Mouse (Mus musculus) heart, adult 2 months (tissue): ENCODE results near the gene Pet117.

Source experiments
- CTCF ChIP-seq: fragments of 200-600 bp; IDR thresholded peaks from 2 replicates; pipeline ENCODE4 v1.8.1; 2022; ENCODE audit warnings: antibody characterized with exemption, mild to moderate bottlenecking, moderate library complexity
- POLR2A ChIP-seq: fragments of 200-500 bp; IDR thresholded peaks from 2 replicates; pipeline ENCODE4 v1.6.1; 2011; ENCODE audit warnings: mild to moderate bottlenecking, low read depth, low read length, control low read depth; ENCODE audit not compliant: insufficient read depth

GRCm38 (mm10) chr2:144399531-144399930 is 30.7 kb downstream of the Pet117 start:
- TF ChIP-seq CTCF (no peak), POLR2A (no peak)
